Mouse (Mus musculus) embryonic facial prominence, embryonic 13.5 days (tissue): ENCODE results near the gene Rps24. TPM values are rescaled to one million over a fixed set of nuclear protein-coding genes. Genes with fewer than 3 reads are reported as not detected.

ENCODE experiments used
- ATAC-seq: fragments of 200-750 bp; cut with Nextera tagmentation; 2 replicates; pipeline ENCODE4 v1.8.0; 2017; ENCODE audit warnings: low read depth; ENCODE audit not compliant: insufficient number of reproducible peaks, insufficient read depth, low FRiP score, low TSS enrichment
- H3K27ac ChIP-seq: fragments of 300-500 bp; sonication (generic); 2 replicates; pipeline ENCODE4 v1.5.1; 2015; ENCODE audit warnings: moderate library complexity, mild to moderate bottlenecking, inconsistent platforms
- H3K27me3 ChIP-seq: fragments of 300-500 bp; sonication (generic); 2 replicates; pipeline ENCODE4 v1.6.1; 2015; ENCODE audit warnings: mild to moderate bottlenecking, inconsistent platforms
- H3K36me3 ChIP-seq: fragments of 300-500 bp; sonication (generic); 2 replicates; pipeline ENCODE4 v1.6.1; 2015; ENCODE audit warnings: mild to moderate bottlenecking, inconsistent platforms
- H3K4me1 ChIP-seq: fragments of 300-500 bp; sonication (generic); 2 replicates; pipeline ENCODE4 v1.6.1; 2015; ENCODE audit warnings: inconsistent platforms
- H3K4me2 ChIP-seq: fragments of 300-500 bp; sonication (generic); 2 replicates; pipeline ENCODE4 v1.6.1; 2015; ENCODE audit warnings: moderate library complexity, mild to moderate bottlenecking, inconsistent platforms
- H3K4me3 ChIP-seq: fragments of 300-500 bp; sonication (generic); 2 replicates; pipeline ENCODE4 v1.5.1; 2015; ENCODE audit warnings: mild to moderate bottlenecking, inconsistent platforms
- H3K9ac ChIP-seq: fragments of 300-500 bp; sonication (generic); 2 replicates; pipeline ENCODE4 v1.6.1; 2015; ENCODE audit warnings: mild to moderate bottlenecking, inconsistent platforms
- H3K9me3 ChIP-seq: fragments of 300-500 bp; sonication (generic); 2 replicates; pipeline ENCODE4 v1.6.1; 2016; ENCODE audit warnings: inconsistent platforms
- WGBS: fragments of 180-500 bp; shearing (Covaris S2); methylation state at CpG from one replicate; pipeline ENCODE4 v1.1.7; 2015; ENCODE audit warnings: mixed read lengths; 5-methylcytosine and 5-hydroxymethylcytosine counted together
- polyA plus RNA-seq: library from polyadenylated mRNA; unstranded; fragments of >200 nt; fragmentation: Nextera tagmentation; extraction: Ambion mirVana; gene quantifications from 2 replicates; pipeline ENCODE4 v1.2.1, GENCODE M21; 2015

The Rps24 gene
- polyA plus RNA-seq, 1 experiment from 2014 or later = 1,123 TPM

DNA sequence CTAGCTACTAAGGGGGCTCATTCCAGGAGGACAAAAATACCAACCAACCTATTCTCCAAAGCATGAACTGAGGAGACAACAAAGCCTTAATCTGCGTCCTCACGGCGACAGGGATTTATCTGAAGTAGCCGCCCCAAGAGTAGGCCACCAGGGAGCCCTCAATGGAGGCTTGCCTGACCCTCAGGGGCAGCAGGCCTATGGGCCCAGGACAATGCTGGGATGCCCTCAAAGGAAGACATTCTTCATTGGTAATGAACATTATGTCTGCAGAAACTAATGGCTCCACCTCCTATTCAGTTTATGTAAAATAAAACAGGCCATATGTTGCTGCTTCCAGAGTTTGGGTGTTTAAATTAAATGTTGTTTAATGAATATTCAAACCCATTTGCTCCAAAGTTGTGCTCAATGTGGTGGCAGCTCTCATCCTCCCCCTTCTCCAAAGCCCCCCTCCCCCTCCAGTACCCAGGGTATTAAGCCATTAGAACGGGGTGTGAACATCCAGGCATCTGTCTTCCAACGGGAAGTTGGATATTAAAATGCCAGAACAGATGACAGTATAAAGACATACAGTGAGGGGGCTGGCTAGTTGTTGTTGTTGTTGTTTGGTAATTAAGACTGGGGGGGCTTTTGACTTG, 25.7 kb downstream of the Rps24 start:
- Histone ChIP-seq H3K27me3 (no peaks in the 10 kb centered on the region), H3K27ac (no peak overlapping the region), H3K9ac (no peak overlapping the region), H3K4me1 (peaks cover 16% of the 10 kb centered on the region), H3K4me3 (no peak overlapping the region), H3K9me3 (no peaks in the 10 kb centered on the region), H3K4me2 (no peak overlapping the region), H3K36me3 (no peaks in the 10 kb centered on the region)
- whole genome bisulfite sequencing = 85% methylated on average over 6 of the region's 6 CpGs
- no peak for ATAC-seq

DNA sequence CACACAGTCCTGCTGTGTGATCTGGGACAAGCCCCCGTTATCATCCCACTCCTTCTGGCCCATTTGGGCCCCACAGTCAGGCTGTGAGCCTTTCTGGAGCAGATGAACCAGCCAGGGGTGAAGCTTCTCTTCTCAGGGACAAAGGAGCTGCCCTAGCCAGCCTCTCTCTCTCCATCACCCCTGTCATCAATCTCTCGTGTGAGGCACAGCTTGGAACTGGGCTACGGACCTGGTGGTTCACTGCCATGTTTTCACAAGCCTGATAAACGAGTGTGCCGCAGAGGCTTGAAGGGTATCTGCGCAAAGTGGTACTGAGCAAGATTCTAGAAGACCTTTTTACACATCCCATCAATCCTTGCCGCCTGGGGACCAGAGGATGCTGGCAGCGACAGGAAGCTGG, 34.7 kb downstream of the Rps24 start:
- H3K4me3 ChIP-seq = no peak overlapping the region
- H3K36me3 ChIP-seq = no peaks in the 10 kb centered on the region
- peaks cover 1% of the 10 kb centered on the region; the same call in 1 of the 2 replicates for H3K4me1 ChIP-seq
- no peaks in the 10 kb centered on the region for H3K27me3 ChIP-seq
- H3K9me3 ChIP-seq = no peaks in the 10 kb centered on the region
- no peak overlapping the region for H3K27ac ChIP-seq
- 82% methylated on average over 8 of the region's 8 CpGs for WGBS
- no peak for ATAC-seq
- no peak overlapping the region for H3K9ac ChIP-seq
- no peak overlapping the region for H3K4me2 ChIP-seq

DNA sequence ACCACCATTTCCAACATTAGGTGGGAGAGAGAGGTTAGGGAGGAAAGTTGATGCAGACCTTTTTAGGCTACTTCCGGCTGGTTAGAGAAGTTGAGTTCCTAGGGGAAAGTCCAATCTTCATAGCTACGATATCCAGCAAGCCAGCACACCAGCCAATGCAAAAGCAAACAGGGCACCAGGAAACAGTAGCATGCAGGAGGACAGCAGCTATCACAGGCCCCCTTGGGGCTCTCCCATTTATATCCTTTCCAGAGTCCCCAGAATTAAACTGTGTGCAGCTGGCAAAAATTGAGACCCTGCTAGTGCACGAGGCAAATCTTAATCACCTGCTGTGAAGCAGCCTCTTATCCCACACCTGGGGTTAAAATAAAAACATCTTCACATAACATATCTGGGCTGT, 38.2 kb downstream of the Rps24 start:
- WGBS = 69% methylated on average over 3 of the region's 3 CpGs
- ATAC-seq = no peak

DNA sequence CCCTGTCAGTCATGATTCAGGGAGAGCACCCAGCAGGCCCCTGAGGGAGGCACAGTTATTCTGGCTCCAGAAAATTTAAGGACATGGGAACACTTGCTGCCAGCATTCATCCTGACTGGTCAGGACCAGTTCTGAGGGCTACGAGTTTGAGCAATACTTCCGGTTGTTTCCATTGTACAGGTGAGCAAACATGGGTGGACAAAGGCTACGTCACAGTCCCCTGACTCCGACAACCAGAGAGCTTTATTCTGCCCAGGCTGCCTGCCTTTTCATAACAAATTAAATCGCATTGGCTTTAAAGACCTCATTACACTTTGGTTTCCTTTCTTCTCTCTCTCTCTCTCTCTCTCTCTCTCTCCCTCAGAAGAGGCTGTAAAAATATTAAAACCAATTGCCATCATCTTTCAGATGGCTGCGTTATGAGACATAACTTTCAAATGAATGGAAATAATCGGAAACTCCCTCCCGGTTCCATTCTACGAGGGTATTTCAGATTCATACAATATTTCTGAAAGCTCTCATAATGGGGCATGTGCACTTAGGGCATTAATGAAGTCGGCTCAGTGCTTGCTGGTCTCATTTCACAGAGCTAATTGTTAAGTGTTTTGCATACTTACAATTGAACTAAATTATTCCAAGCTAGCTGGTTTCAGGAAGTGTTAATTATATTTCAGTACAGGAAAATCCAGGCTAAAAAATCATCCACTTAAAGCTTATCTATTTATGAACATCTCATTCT, 38.9 kb downstream of the Rps24 start:
- Histone ChIP-seq H3K9me3 (no peaks in the 10 kb centered on the region), H3K9ac (no peak overlapping the region), H3K27ac (no peak overlapping the region), H3K4me3 (no peak overlapping the region), H3K27me3 (no peaks in the 10 kb centered on the region), H3K36me3 (no peaks in the 10 kb centered on the region), H3K4me2 (no peak overlapping the region), H3K4me1 (peaks cover 15% of the 10 kb centered on the region)
- WGBS = 63% methylated on average over 10 of the region's 10 CpGs
- no peak for ATAC-seq

More for the DNA sequence above, 38.2 kb downstream of the Rps24 start:
- Histone ChIP-seq H3K9me3 (no peaks in the 10 kb centered on the region), H3K4me1 (peaks cover 8% of the 10 kb centered on the region), H3K9ac (no peak overlapping the region), H3K4me3 (no peak overlapping the region), H3K27ac (no peak overlapping the region), H3K27me3 (no peaks in the 10 kb centered on the region), H3K4me2 (no peak overlapping the region), H3K36me3 (no peaks in the 10 kb centered on the region)

DNA sequence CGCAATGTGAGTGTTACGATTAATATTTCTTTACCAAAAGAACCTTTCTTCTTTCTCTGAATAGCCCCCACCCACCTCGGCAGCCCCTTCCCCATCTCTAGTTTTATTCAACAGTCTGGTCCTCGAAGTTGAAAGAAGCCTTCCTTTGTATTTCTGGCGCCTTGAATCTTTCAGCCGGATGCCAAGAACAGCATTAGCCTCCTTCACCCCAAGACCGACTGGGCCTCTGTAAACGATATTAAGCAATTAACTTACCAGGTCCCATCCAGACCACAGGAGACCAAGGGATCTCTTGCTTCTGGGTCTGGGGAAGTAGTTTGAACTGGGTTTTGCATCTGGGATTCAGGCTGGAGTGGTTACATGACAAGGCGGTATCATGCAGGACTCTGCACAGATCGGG, 39.5 kb downstream of the Rps24 start:
- no peak for ATAC-seq
- Histone ChIP-seq H3K4me1 (peaks cover 17% of the 10 kb centered on the region), H3K36me3 (no peaks in the 10 kb centered on the region), H3K4me2 (no peak overlapping the region), H3K9me3 (no peaks in the 10 kb centered on the region), H3K9ac (no peak overlapping the region), H3K4me3 (no peak overlapping the region), H3K27me3 (no peaks in the 10 kb centered on the region), H3K27ac (no peak overlapping the region)
- WGBS = 65% methylated on average over 10 of the region's 10 CpGs

DNA sequence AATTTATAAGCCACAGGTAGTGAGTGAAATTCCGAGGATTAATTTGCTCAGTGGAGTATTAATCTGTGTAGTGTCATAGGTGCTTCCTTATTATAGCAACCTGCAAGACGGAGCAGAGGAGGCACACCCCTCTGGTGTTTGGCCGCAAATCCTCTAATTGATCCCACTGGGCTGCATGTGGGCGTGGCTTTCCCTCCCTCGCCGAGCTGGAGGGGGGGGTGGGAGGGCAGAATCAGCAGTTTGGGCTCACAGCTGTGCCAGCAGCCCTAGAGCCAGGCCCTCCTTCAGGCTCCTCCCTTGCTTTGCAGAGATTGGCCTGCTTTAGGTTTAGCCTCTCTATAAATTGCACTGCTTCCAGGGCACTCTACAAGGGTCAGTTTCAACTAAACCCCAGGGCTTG, 43.3 kb downstream of the Rps24 start:
- H3K4me2 ChIP-seq = peak overlapping the region; percentile 36
- H3K27me3 ChIP-seq = no peaks in the 10 kb centered on the region
- 2% methylated on average over 6 of the region's 6 CpGs for WGBS
- no peak overlapping the region for H3K9ac ChIP-seq
- no peak overlapping the region for H3K4me3 ChIP-seq
- no peaks in the 10 kb centered on the region for H3K36me3 ChIP-seq
- no peak overlapping the region for H3K27ac ChIP-seq
- peaks cover 33% of the 10 kb centered on the region for H3K4me1 ChIP-seq
- no peaks in the 10 kb centered on the region for H3K9me3 ChIP-seq
- peak; percentile 66 for ATAC-seq

- 46% methylated on average over 9 of the region's 9 CpGs for WGBS
- ATAC-seq = no peak
- H3K4me3 ChIP-seq = no peak overlapping the region
- no peak overlapping the region for H3K27ac ChIP-seq
- no peak overlapping the region for H3K4me2 ChIP-seq
- H3K27me3 ChIP-seq = no peaks in the 10 kb centered on the region
- H3K36me3 ChIP-seq = no peaks in the 10 kb centered on the region
- H3K9me3 ChIP-seq = no peaks in the 10 kb centered on the region
- peaks cover 31% of the 10 kb centered on the region for H3K4me1 ChIP-seq
- H3K9ac ChIP-seq = no peak overlapping the region
These were observed 48.1 kb downstream of the Rps24 start for GRCm38 (mm10) chr14:24534865-24535545.

DNA sequence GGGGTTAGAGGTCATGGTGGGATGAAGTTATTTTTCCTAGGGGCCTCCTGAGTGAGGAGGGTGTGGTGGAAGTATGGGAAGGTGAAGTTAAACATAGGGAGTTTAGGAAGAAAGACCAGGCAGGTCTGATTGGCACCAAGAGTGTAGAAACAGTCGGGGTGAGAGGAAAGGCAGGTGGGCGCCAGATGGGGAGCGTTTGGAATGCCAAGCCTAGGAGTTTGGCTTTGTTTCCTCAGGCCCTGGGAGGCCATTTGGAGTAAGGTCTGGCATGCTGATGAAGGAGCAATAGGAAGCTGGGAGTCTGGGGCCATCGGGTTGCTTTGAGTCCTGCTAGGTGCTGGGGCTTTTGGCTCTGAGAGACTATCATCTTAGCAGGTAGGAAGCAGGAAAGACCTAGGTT, 56.0 kb downstream of the Rps24 start:
- Histone ChIP-seq H3K27ac (no peak overlapping the region), H3K4me2 (no peak overlapping the region), H3K4me1 (0 out of 2 replicates have a peak, but pooled peaks cover 6% of the 10 kb centered on the region), H3K36me3 (no peaks in the 10 kb centered on the region), H3K9me3 (no peaks in the 10 kb centered on the region), H3K27me3 (no peaks in the 10 kb centered on the region), H3K9ac (no peak overlapping the region), H3K4me3 (no peak overlapping the region)
- whole genome bisulfite sequencing = 58% methylated on average over 4 of the region's 4 CpGs
- no peak for ATAC-seq

GRCm38 (mm10) chr14:24544057-24544456, 57.1 kb downstream of the Rps24 start:
- Histone ChIP-seq H3K4me1 (0 out of 2 replicates have a peak, but pooled peaks cover 6% of the 10 kb centered on the region), H3K4me2 (no peak overlapping the region), H3K9me3 (no peaks in the 10 kb centered on the region), H3K9ac (no peak overlapping the region), H3K4me3 (no peak overlapping the region), H3K27me3 (no peaks in the 10 kb centered on the region), H3K27ac (no peak overlapping the region), H3K36me3 (no peaks in the 10 kb centered on the region)
- ATAC-seq = no peak
- 24% methylated on average over 2 of the region's 2 CpGs for WGBS

Other genes with a start within 250 kb of the Rps24 start
- gene Dlg5, start 241.2 kb upstream of the Rps24 start, polyA plus RNA-seq = 27.3 and 34.2 TPM in 2 replicates
- gene E330034G19Rik, start 193.9 kb upstream of the Rps24 start, polyA plus RNA-seq = not detected in 2 replicates
- 22.0 and 24.3 TPM in 2 replicates for gene Polr3a, start 67 bp upstream of the Rps24 start, polyA plus RNA-seq